Mouse (Mus musculus) heart, adult 11 months (tissue): ENCODE results near the gene Ckap4.
A peak's percentile ranks its signal among the peaks of the same experiment; 100 is the strongest.
"Not testable (repeated sequence)": the region's sequence is repeated elsewhere in the genome, so short reads cannot be mapped to it uniquely, and the experiment has no call there.

Source experiments
- DNase-seq: peaks from one replicate; pipeline ENCODE4 v3.0.0; 2022

The Ckap4 gene

DNA sequence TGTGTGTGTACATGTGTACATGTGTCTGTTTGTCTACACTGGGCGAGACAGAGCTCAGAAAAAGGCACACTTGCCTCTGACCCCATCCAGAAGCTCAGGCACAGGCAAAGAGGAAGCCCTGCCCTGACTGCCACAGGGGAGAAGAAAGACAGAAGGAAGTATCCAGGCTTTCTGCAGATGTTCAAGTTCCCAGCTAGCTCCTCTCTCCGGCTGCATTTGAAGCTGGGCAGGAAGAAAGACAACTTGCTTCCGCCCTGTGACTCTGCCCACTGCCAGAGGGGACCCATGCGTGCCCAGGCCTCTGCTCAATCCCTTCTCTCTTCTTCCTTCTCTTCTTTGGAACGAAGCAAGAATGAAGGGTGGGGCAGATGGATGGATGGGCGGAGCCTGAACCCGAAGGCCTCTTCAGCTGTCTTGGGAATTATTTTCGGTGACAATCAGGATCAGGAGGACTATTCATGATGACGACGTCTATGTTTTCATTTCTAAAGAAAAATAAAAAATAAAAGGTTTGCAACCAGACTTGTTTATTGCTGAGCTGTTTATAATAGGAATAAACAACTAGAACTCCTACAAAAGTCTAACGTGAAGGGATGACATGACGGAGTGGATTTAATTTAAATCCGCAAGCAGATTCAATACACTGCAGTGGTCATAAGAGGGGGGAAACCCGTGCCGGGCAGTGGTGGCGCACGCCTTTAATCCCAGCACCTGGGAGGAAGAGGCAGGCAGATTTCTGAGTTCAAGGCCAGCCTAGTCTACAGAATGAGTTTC is 15.5 kb upstream of the Ckap4 start:
- peak; percentile 94 for DNase-seq

DNA sequence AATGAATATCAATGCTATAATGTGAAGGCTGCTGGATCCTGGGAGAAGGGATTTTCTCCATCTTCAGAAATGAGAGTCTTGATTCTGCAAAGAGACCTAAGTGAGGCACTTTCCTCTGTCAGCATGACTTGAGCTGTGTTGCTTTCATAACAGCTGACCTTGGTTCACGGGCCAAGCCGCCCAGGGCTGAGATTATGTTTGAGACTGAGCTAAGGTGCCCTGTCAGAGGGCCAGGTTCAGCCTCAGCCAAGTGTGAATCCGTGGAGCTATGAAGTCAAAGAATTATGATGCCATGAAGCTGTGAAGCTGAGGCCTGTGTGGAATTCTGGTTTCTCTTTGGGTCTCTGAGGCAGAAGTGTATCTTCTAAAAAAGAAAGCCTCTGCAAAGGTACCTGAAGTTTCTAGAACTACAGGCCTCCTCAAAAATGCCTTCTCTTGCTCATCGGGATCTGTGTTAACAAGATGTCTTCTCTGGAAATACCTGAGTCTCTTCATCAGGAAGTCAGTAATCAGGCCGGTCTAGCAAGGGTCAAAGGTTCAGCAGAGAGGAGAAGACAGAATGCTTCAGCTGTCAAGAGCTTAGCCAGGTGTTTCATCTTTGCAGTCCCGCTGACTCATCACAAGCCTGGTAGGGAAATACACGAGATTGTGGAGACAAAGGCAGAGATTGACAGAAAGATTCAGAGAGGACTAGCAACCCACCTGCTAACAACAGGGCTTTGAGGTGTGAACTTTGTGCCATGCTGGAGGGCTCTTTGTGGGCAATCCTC is 11.2 kb upstream of the Ckap4 start:
- no peak for DNase-seq

DNA sequence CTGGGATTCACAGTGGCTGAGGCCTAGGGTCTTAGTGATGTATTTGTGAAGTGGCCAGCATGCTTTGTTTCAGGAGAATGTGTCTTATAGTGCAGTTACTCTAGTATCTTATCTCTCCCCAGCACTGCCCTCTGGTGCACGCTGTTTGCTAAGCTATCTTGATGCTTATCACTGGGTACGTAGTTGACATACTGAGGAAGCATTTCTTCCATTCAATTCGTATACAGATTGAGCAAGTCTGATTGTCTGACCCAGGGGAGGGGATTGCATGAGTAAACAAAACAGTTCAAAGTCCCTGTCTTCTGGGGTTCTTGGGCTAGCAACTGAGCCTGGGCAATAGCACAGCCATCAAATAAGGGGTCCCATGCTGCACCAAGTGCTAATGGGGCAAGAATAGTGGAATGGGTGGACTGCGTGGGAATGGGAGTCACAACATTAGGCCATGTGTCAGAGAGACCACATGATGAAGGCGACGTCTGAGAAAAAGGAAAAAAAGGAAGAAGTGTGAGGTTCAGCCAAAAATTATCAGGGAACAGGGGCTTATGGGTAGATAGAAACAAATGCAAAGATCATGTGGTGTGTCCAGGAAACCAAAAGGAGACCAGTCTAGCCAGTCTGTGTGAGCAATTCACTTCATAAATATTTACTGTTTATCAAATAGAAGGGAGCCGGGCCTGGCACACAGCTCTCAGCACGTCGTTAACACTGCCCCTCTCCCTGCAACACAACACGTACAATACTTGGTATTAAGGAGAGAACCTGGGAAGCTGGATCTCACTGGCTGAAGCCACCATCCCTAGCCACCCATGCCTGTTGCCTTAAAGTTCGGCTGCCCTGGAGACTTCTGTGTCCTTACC is 9.2 kb upstream of the Ckap4 start:
- DNase-seq, result no peak

DNA sequence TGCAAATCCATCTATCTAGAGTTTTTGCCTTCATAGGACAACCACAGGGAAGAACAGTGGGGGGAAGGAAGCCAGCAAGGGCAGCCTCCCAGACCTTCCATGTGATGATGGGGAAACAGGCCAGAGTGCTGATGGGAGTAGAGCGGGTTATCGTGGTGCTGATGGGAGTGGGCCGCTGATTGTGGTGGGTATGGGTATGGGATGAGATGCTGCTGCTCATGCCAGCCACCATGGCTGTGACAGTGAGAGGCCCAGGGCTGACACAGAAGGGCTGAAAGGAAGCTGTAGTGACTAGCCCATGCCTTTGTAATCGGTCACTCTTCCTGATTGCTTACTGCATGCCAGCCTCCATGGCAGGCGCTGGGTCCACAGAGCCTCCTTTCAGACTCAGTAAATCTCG is 5.8 kb upstream of the Ckap4 start:
- peak; percentile 86 for DNase-seq

DNA sequence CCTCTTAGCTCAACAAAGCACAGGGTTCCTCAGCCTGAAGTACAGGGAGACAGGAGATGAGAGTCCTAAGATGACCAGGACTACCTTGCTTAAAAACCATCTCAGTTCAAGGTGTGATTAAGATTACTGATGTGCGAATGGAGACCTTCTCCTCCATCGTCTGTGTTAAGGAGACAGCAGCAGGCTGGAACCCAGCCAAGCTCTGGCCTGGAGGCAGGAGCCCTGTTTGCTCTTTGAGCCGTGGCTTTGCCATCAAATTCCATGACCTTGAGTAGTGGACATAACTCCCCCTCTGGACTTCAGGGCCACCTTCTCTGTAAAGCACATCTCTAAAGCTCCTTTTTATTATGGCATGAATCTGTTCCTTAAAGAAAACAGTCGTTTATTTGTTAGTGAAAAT is 2.0 kb upstream of the Ckap4 start:
- peak; percentile 79 for DNase-seq

GRCm38 (mm10) chr10:84535458-84535857 is 1.6 kb upstream of the Ckap4 start:
- no peak for DNase-seq

- peak; percentile 96 for DNase-seq
These were observed 665 bp downstream of the Ckap4 start for GRCm38 (mm10) chr10:84532911-84533882.

GRCm38 (mm10) chr10:84532191-84532889 is 1.5 kb downstream of the Ckap4 start:
- peak; percentile 97 for DNase-seq

DNA sequence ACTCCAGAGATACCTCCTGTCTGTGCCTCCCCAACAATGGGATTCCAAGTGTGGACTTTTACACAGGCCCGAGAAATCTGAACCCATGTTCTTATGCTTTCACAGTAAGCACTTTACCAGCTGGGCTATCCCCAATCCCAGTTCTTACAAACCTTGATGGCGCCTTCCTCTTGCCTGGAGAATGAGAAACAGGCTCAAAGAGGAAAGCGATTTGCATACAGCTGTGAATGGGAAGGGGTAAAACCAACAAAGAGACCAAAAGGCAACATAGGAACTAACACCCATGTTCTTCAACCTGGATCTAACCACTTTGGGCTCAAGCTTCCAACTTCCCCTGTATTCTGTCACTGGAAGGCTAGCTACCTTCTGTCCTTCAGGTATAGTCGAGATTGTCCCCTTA is 2.3 kb downstream of the Ckap4 start:
- DNase-seq, result no peak

DNA sequence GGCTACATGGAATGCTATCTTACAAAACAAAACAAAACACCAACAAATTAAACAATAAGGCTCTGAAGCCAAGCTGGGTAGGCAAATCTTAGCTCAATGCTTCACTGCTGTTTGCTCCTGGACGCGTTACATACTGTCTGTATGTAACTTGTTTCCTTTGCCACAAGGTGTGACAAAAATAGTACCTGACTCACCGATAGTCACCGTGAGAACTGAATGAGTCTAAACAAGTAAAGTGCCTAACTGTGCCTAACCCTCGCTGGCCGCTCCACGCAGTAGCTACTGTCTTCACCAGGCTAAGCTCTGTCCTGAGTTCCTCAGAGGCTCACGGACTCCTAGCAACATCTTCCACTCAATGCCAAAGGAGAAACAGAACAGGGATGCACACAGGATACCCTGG is 3.5 kb downstream of the Ckap4 start:
- no peak for DNase-seq

GRCm38 (mm10) chr10:84527631-84528030 is 6.2 kb downstream of the Ckap4 start:
- DNase-seq, result no peak

DNA sequence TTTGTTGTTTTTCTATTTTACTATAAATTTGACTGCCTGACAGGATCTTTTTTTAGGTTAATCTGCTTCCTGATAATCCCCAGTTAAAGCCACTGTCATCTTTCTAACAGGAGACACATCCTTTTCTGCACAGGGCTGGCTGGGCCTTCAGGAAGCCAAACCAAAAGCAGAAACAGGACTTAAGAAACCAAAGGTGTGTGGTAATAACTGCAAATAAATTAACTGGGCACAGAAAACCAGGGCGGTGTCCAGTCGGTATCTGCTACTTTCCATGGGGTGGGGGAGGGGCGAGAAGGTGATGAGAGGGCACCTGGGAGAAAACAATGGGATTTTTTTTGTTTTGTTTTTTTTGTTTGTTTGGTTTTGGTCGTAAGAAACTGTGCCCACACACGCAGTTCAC is 6.8 kb downstream of the Ckap4 start:
- no peak for DNase-seq

GRCm38 (mm10) chr10:84526488-84526887 is 7.4 kb downstream of the Ckap4 start:
- DNase-seq, result no peak

DNA sequence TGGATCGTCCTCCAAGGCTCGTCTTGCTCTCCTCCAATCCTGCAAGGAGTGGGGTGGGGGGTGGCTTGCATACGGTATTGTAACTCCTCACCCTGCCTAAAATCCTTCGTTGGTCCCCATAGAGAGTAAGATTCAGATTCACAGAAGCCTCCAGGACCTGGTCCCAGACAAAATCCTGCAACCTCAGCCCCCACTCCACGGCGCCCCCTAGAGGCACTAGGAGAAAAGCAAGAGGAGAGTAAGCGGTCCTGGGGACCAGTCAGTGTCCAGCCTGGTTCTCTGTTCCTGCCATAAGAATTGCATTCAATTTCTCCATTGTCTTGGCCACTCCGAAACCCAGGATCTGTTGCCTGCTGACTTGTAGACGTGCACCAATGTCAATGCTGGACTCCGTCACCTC is 10.2 kb downstream of the Ckap4 start:
- DNase-seq, result no peak

DNA sequence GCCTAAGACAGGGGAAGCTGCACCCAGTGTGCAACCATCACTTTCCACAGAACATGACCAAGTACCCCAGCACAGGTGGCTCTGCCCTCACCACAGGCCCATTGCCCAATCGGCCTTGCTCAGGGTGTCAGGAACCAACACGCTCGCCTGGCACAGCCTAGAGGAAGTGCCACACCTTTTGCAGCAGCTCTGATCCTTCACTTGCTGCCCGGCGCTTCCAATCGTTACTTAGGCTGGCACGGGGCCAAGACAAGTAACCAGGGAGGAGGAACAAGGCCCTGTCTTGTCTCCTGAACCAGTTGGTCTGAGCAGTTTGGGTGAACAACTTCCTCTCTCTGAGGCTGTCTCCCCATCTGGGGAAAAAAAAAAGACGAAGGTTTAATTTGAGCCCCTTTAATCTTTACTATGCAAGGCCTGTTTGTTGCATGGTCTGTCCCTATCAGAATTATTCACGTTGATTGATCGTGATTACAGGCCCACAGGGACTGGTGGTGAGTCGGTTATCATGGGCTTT is 17.4 kb downstream of the Ckap4 start:
- peak; percentile 94 for DNase-seq

DNA sequence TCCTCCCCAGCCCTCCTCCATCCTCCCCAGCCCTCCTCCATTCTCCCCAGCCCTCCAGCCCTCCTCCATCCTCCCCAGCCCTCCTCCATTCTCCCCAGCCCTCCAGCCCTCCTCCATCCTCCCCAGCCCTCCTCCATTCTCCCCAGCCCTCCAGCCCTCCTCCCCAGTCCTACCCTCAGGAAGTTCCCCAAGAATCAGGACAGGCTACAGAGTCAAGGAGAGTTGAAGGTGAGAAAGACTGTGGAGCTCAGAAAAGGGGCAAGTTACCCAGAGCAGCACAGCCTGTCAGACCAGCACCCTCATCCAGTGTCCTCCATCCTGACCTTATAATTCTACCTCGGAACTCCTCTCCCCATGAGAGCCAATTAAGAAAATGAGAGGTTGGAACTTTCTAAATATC is 17.9 kb downstream of the Ckap4 start:
- not testable (repeated sequence) for DNase-seq

DNA sequence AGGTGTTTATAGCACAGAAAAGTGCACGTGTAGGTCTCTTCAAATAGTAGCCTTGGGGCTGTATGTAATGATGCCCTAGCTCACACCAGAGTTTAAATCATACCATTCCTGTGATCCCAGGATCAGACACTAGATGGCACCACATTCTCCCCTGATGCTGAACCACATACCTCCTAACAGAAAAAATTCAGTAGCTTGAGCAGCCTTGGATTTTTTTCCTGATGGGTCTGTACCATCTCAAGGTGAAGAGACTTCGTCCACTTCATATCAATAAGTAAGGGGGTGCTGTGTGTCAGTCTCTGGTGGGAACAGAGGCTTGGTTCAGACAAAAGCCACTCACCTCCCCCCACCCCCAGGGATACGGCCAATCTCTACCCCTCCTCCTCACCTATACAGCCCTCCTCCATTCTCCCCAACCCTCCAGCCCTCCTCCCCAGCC is 18.3 kb downstream of the Ckap4 start:
- peak; percentile 92 for DNase-seq

DNA sequence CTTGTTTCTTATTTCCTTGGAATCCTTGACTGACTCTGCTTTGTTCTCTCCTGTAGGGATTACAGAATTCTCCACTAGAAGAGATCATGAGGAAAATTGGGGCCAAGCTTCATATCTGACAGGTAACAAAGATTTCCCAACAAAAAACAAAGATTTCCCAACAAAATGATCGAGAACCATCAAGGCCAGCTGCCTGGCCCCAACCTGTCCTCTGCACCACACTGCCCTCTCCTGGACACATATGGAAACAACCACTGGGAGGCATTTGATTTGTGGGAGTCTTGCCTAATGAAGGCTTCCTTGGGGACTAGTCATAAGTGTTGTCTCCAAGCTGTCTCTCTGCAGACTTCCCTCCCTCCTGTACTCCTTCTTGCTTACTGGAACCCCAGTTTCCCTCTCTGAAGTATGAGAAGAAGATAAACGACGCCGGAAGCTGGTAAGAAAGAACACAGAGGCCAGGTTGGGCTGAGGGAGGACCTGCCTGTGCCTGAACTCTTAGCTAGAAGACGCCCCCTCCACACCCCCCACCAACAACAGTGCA is 19.8 kb downstream of the Ckap4 start:
- DNase-seq, result peak; percentile 92

- DNase-seq, result no peak
These were observed 21.1 kb downstream of the Ckap4 start for GRCm38 (mm10) chr10:84512766-84513165.

DNA sequence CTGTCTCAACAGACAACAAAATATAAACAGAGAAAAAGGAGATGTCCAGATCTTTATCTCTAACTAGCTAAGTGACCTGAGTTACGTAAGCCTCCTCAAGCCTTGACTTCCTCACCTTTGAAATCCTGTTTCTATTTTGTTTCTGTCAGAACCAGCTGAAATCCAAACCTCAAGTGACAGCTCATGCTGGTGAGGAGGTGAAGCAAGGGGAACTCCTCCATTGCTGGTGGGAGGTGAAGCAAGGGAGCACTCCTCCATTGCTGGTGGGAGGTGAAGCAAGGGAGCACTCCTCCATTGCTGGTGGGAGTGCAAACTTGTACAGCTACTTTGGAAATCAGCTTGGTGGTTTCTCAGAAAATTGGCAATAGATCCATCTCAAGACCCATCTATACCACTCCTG is 25.3 kb downstream of the Ckap4 start:
- no peak for DNase-seq

DNA sequence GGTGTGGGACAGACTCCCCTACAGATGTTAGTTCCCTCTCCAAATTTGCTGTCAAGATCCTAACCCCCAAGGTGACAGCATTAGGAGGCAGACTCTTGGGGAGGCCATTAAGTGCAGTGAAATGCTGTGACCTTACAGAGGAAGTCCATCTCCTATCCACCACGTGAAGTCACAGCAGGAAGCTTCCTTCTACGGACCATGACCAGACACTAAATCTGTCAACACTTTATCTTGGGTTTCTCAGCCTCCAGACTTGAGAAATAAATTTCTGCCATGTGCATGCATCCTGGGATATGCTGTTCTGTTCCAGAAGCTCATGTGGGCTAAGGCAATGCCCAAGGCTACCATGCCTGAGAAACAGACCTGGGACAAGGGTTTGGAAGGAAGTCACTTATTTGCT is 35.0 kb downstream of the Ckap4 start:
- no peak for DNase-seq
